Mouse (Mus musculus) thymus, postnatal 4 days (tissue): ENCODE measurements around the gene Fbxl8.

Source experiments
- DNase-seq: peaks from one replicate; pipeline ENCODE4 v3.0.0; 2021

Fbxl8 gene

DNA sequence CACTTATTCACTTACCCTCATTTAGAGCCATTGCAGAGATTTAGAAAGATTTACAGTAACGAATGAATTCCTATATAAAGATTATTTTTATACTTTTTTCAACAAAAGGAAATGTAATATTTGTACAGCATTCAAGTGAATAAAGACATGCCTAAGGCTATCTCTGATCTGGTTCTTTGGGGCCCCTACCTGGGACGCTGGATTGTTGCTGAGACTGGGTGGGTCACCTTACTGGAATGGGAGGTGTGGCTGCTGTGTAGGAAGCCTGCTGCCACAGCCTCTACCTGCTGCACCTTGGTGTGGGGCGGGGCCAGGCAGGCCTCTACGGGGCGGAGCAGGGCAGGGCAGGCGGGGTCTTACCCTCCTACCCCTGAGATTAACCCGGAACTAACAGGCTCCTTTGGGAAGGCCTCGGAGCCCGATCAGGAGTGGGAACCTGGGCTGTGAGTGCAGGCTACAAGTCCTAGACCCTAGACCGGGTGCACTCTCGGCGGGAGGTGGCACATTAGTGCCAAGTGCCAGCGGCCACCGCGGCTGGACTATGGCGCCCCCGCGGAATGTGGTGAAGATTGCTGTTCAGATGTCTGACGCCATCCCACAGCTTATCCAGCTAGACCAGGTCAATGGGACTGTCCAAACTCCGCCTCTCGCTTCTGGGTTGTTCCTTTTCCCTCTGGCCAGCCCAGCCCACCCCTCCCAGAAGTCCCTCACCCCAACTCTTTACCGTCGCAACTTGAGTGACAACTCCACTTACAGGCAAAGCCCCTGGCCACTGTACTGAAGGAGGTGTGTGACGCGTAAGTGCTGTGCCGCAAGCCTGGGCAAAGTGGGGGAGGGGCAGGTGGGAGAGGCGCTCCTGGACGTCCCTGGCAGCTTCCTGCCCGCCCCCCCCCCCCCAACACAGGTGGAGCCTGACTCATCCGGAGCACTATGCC is 41.0 kb downstream of the Fbxl8 start, which contains the start of gene Elmo3:
TSS of gene Elmo3 (plus strand) at position 391 of the 935 bp plus-strand sequence.
- DNase-seq, result peak; percentile 72

GRCm38 (mm10) chr8:105306146-105306691 is 41.8 kb downstream of the Fbxl8 start:
- no peak for DNase-seq

DNA sequence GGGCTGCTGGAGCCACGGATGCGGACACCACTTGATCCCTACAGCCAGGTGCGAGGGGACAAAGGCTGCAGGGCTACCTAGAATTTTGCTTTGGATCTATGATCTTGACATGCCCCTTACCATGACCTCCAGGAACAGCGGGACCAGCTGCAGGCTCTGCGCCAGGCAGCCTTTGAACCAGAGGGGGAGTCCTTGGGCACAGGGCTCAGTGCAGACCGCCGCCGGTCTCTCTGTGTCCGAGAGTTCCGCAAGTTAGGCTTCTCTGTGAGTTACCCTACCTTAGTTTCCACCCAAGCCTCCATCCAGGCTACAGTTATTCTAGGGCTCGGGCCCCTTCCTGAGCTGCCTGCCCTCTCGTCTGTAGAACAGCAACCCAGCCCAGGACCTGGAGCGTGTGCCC is 43.2 kb downstream of the Fbxl8 start:
- DNase-seq, result no peak

DNA sequence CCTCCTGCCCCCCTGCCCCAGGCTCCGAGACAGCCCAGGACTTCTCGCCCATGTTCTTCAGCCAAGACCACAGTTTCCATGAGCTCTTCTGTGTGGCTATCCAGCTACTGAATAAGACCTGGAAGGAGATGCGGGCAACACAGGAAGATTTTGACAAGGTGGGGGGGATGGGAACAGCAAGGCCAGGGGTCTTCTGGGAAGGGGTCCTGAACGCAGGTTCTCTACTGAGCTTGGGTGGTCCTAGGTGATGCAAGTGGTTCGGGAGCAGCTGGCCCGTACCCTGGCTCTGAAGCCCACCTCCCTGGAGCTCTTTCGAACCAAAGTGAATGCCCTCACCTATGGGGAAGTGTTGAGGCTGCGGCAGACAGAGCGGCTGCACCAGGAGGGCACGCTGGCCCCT is 44.0 kb downstream of the Fbxl8 start:
- no peak for DNase-seq

- no peak for DNase-seq
Observed at GRCm38 (mm10) chr8:105309142-105309847, 44.8 kb downstream of the Fbxl8 start.

GRCm38 (mm10) chr8:105310118-105310517 is 45.7 kb downstream of the Fbxl8 start:
- DNase-seq, result no peak

- DNase-seq, result no peak
Observed at GRCm38 (mm10) chr8:105311718-105312117, 47.3 kb downstream of the Fbxl8 start.

DNA sequence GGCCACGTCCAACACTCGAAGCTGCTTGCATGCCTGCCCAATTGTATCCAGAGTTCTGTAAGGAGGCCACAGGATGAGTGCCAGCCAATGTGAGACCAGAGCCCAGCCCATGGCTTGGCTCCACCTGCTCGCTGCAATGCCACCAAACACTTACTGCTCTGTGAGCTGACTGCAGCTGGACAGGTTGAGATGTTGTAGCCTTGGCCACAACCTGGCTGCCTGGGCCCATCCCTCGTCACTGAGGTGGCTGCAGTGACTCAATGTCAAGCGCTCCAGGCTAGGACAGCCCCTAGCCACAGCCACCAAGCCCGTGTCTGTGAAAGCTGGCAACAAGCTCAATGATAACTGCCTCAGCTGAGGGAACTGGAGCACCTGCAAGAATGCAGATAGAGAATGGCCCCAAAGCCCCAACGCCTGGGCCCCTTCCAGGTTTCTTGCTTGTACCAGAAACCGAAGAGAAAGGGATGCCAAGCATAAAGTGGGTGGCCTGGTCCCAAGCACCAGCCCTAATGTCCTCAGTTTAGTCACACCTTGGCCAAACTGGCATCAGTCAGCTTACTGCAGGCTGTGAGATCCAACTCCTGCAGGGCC is 48.5 kb downstream of the Fbxl8 start:
- no peak for DNase-seq

- DNase-seq, result no peak
Observed at GRCm38 (mm10) chr8:105313622-105314402, 49.4 kb downstream of the Fbxl8 start.

- DNase-seq, result no peak
Observed at GRCm38 (mm10) chr8:105315073-105315769, 50.8 kb downstream of the Fbxl8 start.

GRCm38 (mm10) chr8:105317941-105318340 is 53.5 kb downstream of the Fbxl8 start:
- no peak for DNase-seq

DNA sequence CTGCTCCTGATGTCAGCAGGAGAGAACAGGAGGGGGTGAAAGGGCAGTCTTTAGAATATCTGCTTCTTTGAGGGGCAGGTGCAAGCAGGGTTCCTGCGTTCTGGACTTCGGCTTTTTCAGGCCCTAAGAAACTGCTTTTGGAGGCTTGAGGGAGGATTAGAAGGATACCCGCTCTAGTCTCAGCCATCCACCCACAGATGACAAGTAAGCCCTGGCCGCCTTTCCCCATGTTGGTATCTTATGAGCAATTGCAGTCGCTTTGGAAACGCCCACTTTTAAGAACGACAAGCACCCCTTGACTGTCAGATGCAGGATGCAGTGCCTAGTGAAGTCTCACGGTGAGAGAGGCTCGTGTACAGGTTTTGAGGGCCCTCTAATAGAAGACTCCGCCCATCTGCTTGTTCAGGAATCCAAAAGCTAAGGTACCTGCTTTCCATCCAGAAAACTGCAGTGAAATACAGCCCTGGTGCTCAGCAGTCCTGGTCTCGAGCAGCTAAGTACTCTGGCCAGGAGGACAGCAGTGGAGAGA is 54.3 kb downstream of the Fbxl8 start:
- no peak for DNase-seq
